Mouse (Mus musculus): ENCODE data around the gene Mamdc4. TPM values are rescaled to one million over a fixed set of nuclear protein-coding genes. Genes with fewer than 3 reads are reported as not detected.

Gene Mamdc4
- polyA plus RNA-seq, 2 experiments: 1.4 to 10.9 TPM

- peak within 1 kb of the TSS; percentile 8; the same call in 1 of the 2 replicates for H3K4me3 ChIP-seq (replicated peaks; ENCODE audit: low read length)
Observed at GRCm38 (mm10) chr2:25617578-25617977, 42.9 kb upstream of the Mamdc4 start, which contains the start of gene Ccdc183. TSS of gene Ccdc183 (minus strand) at chr2:25617678.

GRCm38 (mm10) chr2:25616398-25616797, 41.8 kb upstream of the Mamdc4 start:
- no peak for ATAC-seq (ENCODE audit: low FRiP score, low read depth)

More at GRCm38 (mm10) chr2:25617578-25617977, 42.9 kb upstream of the Mamdc4 start, which contains the start of gene Ccdc183:
- no peak for ATAC-seq (ENCODE audit: low FRiP score, low read depth)
- TF ChIP-seq POLR2A (IDR thresholded peaks at IDR 0.05; ENCODE audit: borderline replicate concordance, extremely low read depth, insufficient read depth, insufficient read length): no peak
- WGBS: 81% methylated on average over 3 of the region's 3 CpGs
- peaks cover 3% of the 10 kb centered on the region; the same call in 1 of the 2 replicates for H3K4me1 ChIP-seq (ENCODE audit: control insufficient read depth, insufficient read depth, low read length)
- no peaks in the 10 kb centered on the region for H3K9me3 ChIP-seq (ENCODE audit: control insufficient read depth, low read length)
- H3K4me2 ChIP-seq (replicated peaks; ENCODE audit: low read depth, low read length, severe bottlenecking): no peak within 1 kb of the TSS
- H3K27ac ChIP-seq (replicated peaks; ENCODE audit: low read depth, low read length): no peak within 1 kb of the TSS
- 0 out of 2 replicates have a peak within 1 kb of the TSS, but pooled peaks have one; percentile 34 for H3K9ac ChIP-seq (ENCODE audit: low read depth, low read length, severe bottlenecking)
- no peak for DNase-seq (ENCODE audit: low spot score)
- peaks cover 34% of the 10 kb centered on the region for H3K27me3 ChIP-seq (ENCODE audit: control insufficient read depth, insufficient read depth, low read length)
- no peaks in the 10 kb centered on the region for H3K36me3 ChIP-seq (ENCODE audit: control insufficient read depth, insufficient read depth, low read length)

GRCm38 (mm10) chr2:25608671-25609070, 34.0 kb upstream of the Mamdc4 start:
- DNase-seq (ENCODE audit: low spot score) (no peak), ATAC-seq (ENCODE audit: low FRiP score, low read depth) (peak; percentile 8; the same call in 1 of the 2 replicates)
- WGBS: 58% methylated on average over 10 of the region's 10 CpGs
- Histone ChIP-seq H3K4me1 (ENCODE audit: control insufficient read depth, insufficient read depth, low read length) (peaks cover 15% of the 10 kb centered on the region), H3K4me2 (replicated peaks; ENCODE audit: low read depth, low read length, severe bottlenecking) (peak overlapping the region; percentile 65), H3K9me3 (ENCODE audit: control insufficient read depth, low read length) (no peaks in the 10 kb centered on the region), H3K36me3 (ENCODE audit: control insufficient read depth, insufficient read depth, low read length) (0 out of 2 replicates have a peak, but pooled peaks cover 5% of the 10 kb centered on the region), H3K4me3 (replicated peaks; ENCODE audit: low read length) (peak overlapping the region; percentile 100), H3K27ac (replicated peaks; ENCODE audit: low read depth, low read length) (peak overlapping the region; percentile 95), H3K27me3 (ENCODE audit: control insufficient read depth, insufficient read depth, low read length) (no peaks in the 10 kb centered on the region), H3K9ac (ENCODE audit: low read depth, low read length, severe bottlenecking) (peak overlapping the region; percentile 97)
- TF ChIP-seq POLR2A (IDR thresholded peaks at IDR 0.05; ENCODE audit: borderline replicate concordance, extremely low read depth, insufficient read depth, insufficient read length): no peak

More at GRCm38 (mm10) chr2:25616398-25616797, 41.8 kb upstream of the Mamdc4 start:
- Histone ChIP-seq H3K4me2 (replicated peaks; ENCODE audit: low read depth, low read length, severe bottlenecking) (peak overlapping the region; percentile 26; the same call in 1 of the 2 replicates), H3K9me3 (ENCODE audit: control insufficient read depth, low read length) (no peaks in the 10 kb centered on the region), H3K9ac (ENCODE audit: low read depth, low read length, severe bottlenecking) (peak overlapping the region; percentile 34; the same call in 1 of the 2 replicates), H3K36me3 (ENCODE audit: control insufficient read depth, insufficient read depth, low read length) (no peaks in the 10 kb centered on the region), H3K27ac (replicated peaks; ENCODE audit: low read depth, low read length) (no peak overlapping the region), H3K4me1 (ENCODE audit: control insufficient read depth, insufficient read depth, low read length) (peaks cover 3% of the 10 kb centered on the region; the same call in 1 of the 2 replicates), H3K27me3 (ENCODE audit: control insufficient read depth, insufficient read depth, low read length) (peaks cover 34% of the 10 kb centered on the region), H3K4me3 (replicated peaks; ENCODE audit: low read length) (peak overlapping the region; percentile 8; the same call in 1 of the 2 replicates)
- no peak for TF ChIP-seq POLR2A (IDR thresholded peaks at IDR 0.05; ENCODE audit: borderline replicate concordance, extremely low read depth, insufficient read depth, insufficient read length)
- WGBS: 12% methylated on average over 22 of the region's 22 CpGs
- DNase-seq (ENCODE audit: low spot score): no peak

- Histone ChIP-seq H3K4me1 (ENCODE audit: control insufficient read depth, insufficient read depth, low read length) (peaks cover 15% of the 10 kb centered on the region), H3K9ac (ENCODE audit: low read depth, low read length, severe bottlenecking) (peak within 1 kb of the TSS; percentile 97), H3K27me3 (ENCODE audit: control insufficient read depth, insufficient read depth, low read length) (no peaks in the 10 kb centered on the region), H3K27ac (replicated peaks; ENCODE audit: low read depth, low read length) (peak within 1 kb of the TSS; percentile 95), H3K4me3 (replicated peaks; ENCODE audit: low read length) (peak within 1 kb of the TSS; percentile 100), H3K9me3 (ENCODE audit: control insufficient read depth, low read length) (no peaks in the 10 kb centered on the region), H3K4me2 (replicated peaks; ENCODE audit: low read depth, low read length, severe bottlenecking) (peak within 1 kb of the TSS; percentile 65), H3K36me3 (ENCODE audit: control insufficient read depth, insufficient read depth, low read length) (peaks cover 7% of the 10 kb centered on the region; the same call in 1 of the 2 replicates)
- ATAC-seq (ENCODE audit: low FRiP score, low read depth) (peak; percentile 92), DNase-seq (ENCODE audit: low spot score) (peak; percentile 93)
- TF ChIP-seq POLR2A (IDR thresholded peaks at IDR 0.05; ENCODE audit: borderline replicate concordance, extremely low read depth, insufficient read depth, insufficient read length): peak; percentile 96
- 0% methylated on average over 69 of the region's 80 CpGs for WGBS
Observed at GRCm38 (mm10) chr2:25607761-25608622, 33.3 kb upstream of the Mamdc4 start, which contains the start of gene Rabl6. TSS of gene Rabl6 (minus strand) at chr2:25608521.

- WGBS: 94% methylated on average over 5 of the region's 5 CpGs
- no peak for TF ChIP-seq POLR2A (IDR thresholded peaks at IDR 0.05; ENCODE audit: borderline replicate concordance, extremely low read depth, insufficient read depth, insufficient read length)
Observed at GRCm38 (mm10) chr2:25602526-25602925, 27.9 kb upstream of the Mamdc4 start.

More at GRCm38 (mm10) chr2:25602526-25602925, 27.9 kb upstream of the Mamdc4 start:
- peaks cover 62% of the 10 kb centered on the region for H3K36me3 ChIP-seq (ENCODE audit: control insufficient read depth, insufficient read depth, low read length)
- DNase-seq (ENCODE audit: low spot score) (no peak), ATAC-seq (ENCODE audit: low FRiP score, low read depth) (no peak)
- no peaks in the 10 kb centered on the region for H3K9me3 ChIP-seq (ENCODE audit: control insufficient read depth, low read length)
- H3K4me3 ChIP-seq (replicated peaks; ENCODE audit: low read length): no peak overlapping the region
- H3K27ac ChIP-seq (replicated peaks; ENCODE audit: low read depth, low read length): no peak overlapping the region
- no peaks in the 10 kb centered on the region for H3K27me3 ChIP-seq (ENCODE audit: control insufficient read depth, insufficient read depth, low read length)
- peaks cover 9% of the 10 kb centered on the region for H3K4me1 ChIP-seq (ENCODE audit: control insufficient read depth, insufficient read depth, low read length)
- no peak overlapping the region for H3K9ac ChIP-seq (ENCODE audit: low read depth, low read length, severe bottlenecking)
- no peak overlapping the region for H3K4me2 ChIP-seq (replicated peaks; ENCODE audit: low read depth, low read length, severe bottlenecking)

All from limb, embryonic 14.5 days (tissue).